In the genomic region with DNA sequence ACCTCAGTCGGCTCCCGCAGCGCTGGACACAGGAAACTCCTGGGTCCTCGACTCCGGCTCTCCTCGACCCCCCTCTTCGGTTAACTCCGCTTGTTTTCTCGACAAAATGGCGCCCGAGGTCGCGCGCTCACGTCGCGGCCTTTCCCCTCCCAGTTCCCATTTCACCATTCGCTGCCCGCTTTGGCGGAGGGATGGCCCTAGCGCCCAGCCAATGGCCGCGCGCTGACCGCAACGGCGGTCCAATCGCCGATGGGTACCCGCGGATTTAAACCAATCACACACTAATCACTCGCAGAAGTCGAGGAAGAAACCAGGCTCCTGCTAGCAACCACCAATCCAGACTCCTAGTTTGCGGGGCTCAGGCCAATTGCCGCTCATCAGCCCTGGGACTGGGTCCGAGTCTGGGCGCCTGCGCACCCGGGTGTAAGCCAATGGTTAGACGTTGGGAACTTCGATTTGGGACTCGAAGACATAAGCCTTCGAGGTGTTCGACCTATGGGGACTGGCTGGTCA, we compare ENCODE assay signal across 8 mouse cellular contexts. TPM values are rescaled to one million over a fixed set of nuclear protein-coding genes. Genes with fewer than 3 reads are reported as not detected.
A peak's percentile ranks its signal among the peaks of the same experiment; 100 is the strongest.
DNase-seq lines count a peak whose midpoint lies in the region; ATAC-seq and TF ChIP-seq lines count a peak whose summit lies in the region.

A gene (minus strand): TSS at position 134 of the 513 bp plus-strand sequence.

- peak within 1 kb of the TSS; percentile 91 for H3K9ac ChIP-seq in lung, postnatal 0 days (replicated peaks; ENCODE audit: low read depth)

- H3K36me3 ChIP-seq in hindbrain, embryonic 10.5 days: peaks cover 24% of the 10 kb centered on the region
- no peaks in the 10 kb centered on the region for H3K36me3 ChIP-seq in lung, postnatal 0 days (ENCODE audit: insufficient read depth, low read length)

- peak; percentile 93 for ATAC-seq in frontal cortex, adult (ENCODE audit: low TSS enrichment)
- ATAC-seq in lung, postnatal 0 days: peak; percentile 94

- no peak for TF ChIP-seq CTCF in lung, postnatal 0 days (IDR thresholded peaks at IDR 0.05)

- peak within 1 kb of the TSS; percentile 90 for H3K4me2 ChIP-seq in lung, postnatal 0 days (replicated peaks; ENCODE audit: low read depth, low read length)

- TF ChIP-seq EP300 in lung, postnatal 0 days (IDR thresholded peaks at IDR 0.05): peak; percentile 84

- peaks cover 23% of the 10 kb centered on the region for H3K4me1 ChIP-seq in hindbrain, embryonic 10.5 days (replicated peaks)
- H3K4me1 ChIP-seq in lung, postnatal 0 days (ENCODE audit: insufficient read depth, low read depth, low read length): peaks cover 8% of the 10 kb centered on the region; the same call in 1 of the 2 replicates

- H3K9me3 ChIP-seq in hindbrain, embryonic 10.5 days: no peaks in the 10 kb centered on the region
- no peaks in the 10 kb centered on the region for H3K9me3 ChIP-seq in lung, postnatal 0 days (ENCODE audit: low read length)

- H3K4me3 ChIP-seq in hindbrain, embryonic 10.5 days: peak within 1 kb of the TSS; percentile 100
- H3K4me3 ChIP-seq in lung, postnatal 0 days (ENCODE audit: low read depth, low read length): peak within 1 kb of the TSS; percentile 90

- peak; percentile 99 for DNase-seq in MN1 (ENCODE audit: low spot score)
- peak; percentile 98 for DNase-seq in cerebellum, adult 9-10 months
- DNase-seq in hindbrain, embryonic 10.5 days (ENCODE audit: low spot score): peak; percentile 98
- DNase-seq in layer of hippocampus, adult 9-11 months: peak; percentile 99
- DNase-seq in lung, postnatal 0 days (ENCODE audit: low spot score): peak; percentile 99
- peak; percentile 94 for DNase-seq in ovary, postnatal 14 days (ENCODE audit: low spot score)
- DNase-seq in thymus, postnatal 14 days: peak; percentile 95

- peak within 1 kb of the TSS; percentile 98 for H3K27ac ChIP-seq in hindbrain, embryonic 10.5 days
- peak within 1 kb of the TSS; percentile 96 for H3K27ac ChIP-seq in lung, postnatal 0 days (ENCODE audit: low read length)

- no peaks in the 10 kb centered on the region for H3K27me3 ChIP-seq in hindbrain, embryonic 10.5 days (ENCODE audit: insufficient read depth, poor library complexity, severe bottlenecking)
- no peaks in the 10 kb centered on the region for H3K27me3 ChIP-seq in lung, postnatal 0 days (replicated peaks; ENCODE audit: insufficient read depth, low read length)

- WGBS in hindbrain, embryonic 10.5 days: under 1% methylated on average over 44 of the region's 44 CpGs
- under 1% methylated on average over 44 of the region's 44 CpGs for WGBS in lung, postnatal 0 days

RNA-seq across cellular contexts. Expression of the gene that starts here (rescaled TPM):
- 77.3 and 97.3 TPM in 2 replicates for polyA plus RNA-seq in hindbrain, embryonic 10.5 days (2016; fragmentation: Nextera tagmentation; extraction: Ambion mirVana)
- 21.5 and 23.2 TPM in 2 replicates for polyA plus RNA-seq in lung, postnatal 0 days (2015; fragmentation: Nextera tagmentation; extraction: Ambion mirVana)

Comparison
In these comparisons a context has a peak if more than half of its experiments do, and no peak if none do; other contexts are left out.
1. Peak in every context shown above with its lines: DNase-seq, ATAC-seq, H3K4me3 ChIP-seq and H3K27ac ChIP-seq.